Mouse (Mus musculus): ENCODE measurements around the gene Sult2b1. TPM values are rescaled to one million over a fixed set of nuclear protein-coding genes. Genes with fewer than 3 reads are reported as not detected.

The Sult2b1 gene
- total and polyA plus RNA-seq, 3 experiments, result 0.17 to 0.29 TPM; not detected in 1

GRCm38 (mm10) chr7:45685811-45686210, 98.7 kb downstream of the Sult2b1 start:
- Histone ChIP-seq H3K36me3 (replicated peaks in 1 of 2; ENCODE audit: control insufficient read depth in 1 of 2, insufficient read depth in 1 of 2, low read length in 1 of 2) (no peaks in the 10 kb centered on the region), H3K27ac (ENCODE audit: insufficient read depth, low read depth) (no peak overlapping the region), H3K4me1 (ENCODE audit: control insufficient read depth in 1 of 2, insufficient read depth in 2 of 2) (peaks cover 43 to 84% of the 10 kb centered on the region in 2 experiments), H3K4me2 (ENCODE audit: insufficient read depth, low read depth, poor library complexity, severe bottlenecking) (no peak overlapping the region), H3K4me3 (replicated peaks in 1 of 3; ENCODE audit: low read depth in 2 of 3, low read length in 2 of 3, poor library complexity in 1 of 3) (no peak overlapping the region), H3K79me2 (replicated peaks; ENCODE audit: control insufficient read depth, extremely low read depth, insufficient read depth, poor library complexity, severe bottlenecking) (no peaks in the 10 kb centered on the region), H3K9ac (ENCODE audit: insufficient read depth, low read depth) (no peak overlapping the region), H3K9me3 (replicated peaks; ENCODE audit: low read length) (no peaks in the 10 kb centered on the region), H3K27me3 (replicated peaks) (no peaks in the 10 kb centered on the region)
- no peak for DNase-seq (ENCODE audit: extremely low read depth)
- TF ChIP-seq MAZ (IDR thresholded peaks at IDR 0.05; ENCODE audit: low read depth, low read length), result no peak
- TF ChIP-seq CHD2 (IDR thresholded peaks at IDR 0.05; ENCODE audit: low read length), result no peak
- TF ChIP-seq HCFC1 (IDR thresholded peaks at IDR 0.05; ENCODE audit: low read depth, low read length), result no peak
- TF ChIP-seq SMC3 (IDR thresholded peaks at IDR 0.05; ENCODE audit: low read depth, low read length), result no peak
- TF ChIP-seq ZNF384 (IDR thresholded peaks at IDR 0.05; ENCODE audit: low read depth, low read length), result no peak
- no peak for TF ChIP-seq CHD1 (IDR thresholded peaks at IDR 0.05; ENCODE audit: low read depth, low read length)
- no peak for TF ChIP-seq RCOR1 (conservative IDR thresholded peaks at IDR 0.05; ENCODE audit: low read depth, low read length)
- TF ChIP-seq POLR2AphosphoS2 (IDR thresholded peaks at IDR 0.05; ENCODE audit: low read depth, low read length), result no peak
- no peak for TF ChIP-seq MXI1 (IDR thresholded peaks at IDR 0.05; ENCODE audit: low read depth, low read length)
- TF ChIP-seq KAT2A (IDR thresholded peaks at IDR 0.05; ENCODE audit: insufficient replicate concordance, low read length), result no peak
- TF ChIP-seq GABPA (IDR thresholded peaks at IDR 0.05; ENCODE audit: insufficient replicate concordance, low read depth, low read length), result no peak
- no peak for TF ChIP-seq ZKSCAN1 (IDR thresholded peaks at IDR 0.05; ENCODE audit: borderline replicate concordance, low read depth, low read length)
- no peak for TF ChIP-seq MEF2A (IDR thresholded peaks at IDR 0.05; ENCODE audit: borderline replicate concordance, low read depth, low read length)
- no peak for TF ChIP-seq JUND (conservative IDR thresholded peaks at IDR 0.05; ENCODE audit: low read depth, low read length)
- TF ChIP-seq USF2 (conservative IDR thresholded peaks at IDR 0.05; ENCODE audit: low read depth, low read length), result no peak
- TF ChIP-seq SIN3A (IDR thresholded peaks at IDR 0.05; ENCODE audit: low read length), result no peak
- no peak for TF ChIP-seq CTCF (conservative IDR thresholded peaks at IDR 0.05 in 1 of 2, IDR thresholded peaks at IDR 0.05 in 1 of 2; ENCODE audit: low read depth in 2 of 2, low read length in 2 of 2)
- no peak for TF ChIP-seq NELFE (IDR thresholded peaks at IDR 0.05; ENCODE audit: low read depth, low read length)
- in situ Hi-C loops (cut with MboI; ENCODE audit: low pct_ligation_motif_present, low pct_unique_long_range_greater_than_20kb, low sequenced_read_pairs) (loop anchor here (10.0 kb wide), 1 partner anchor 221 kb away; the partner anchor contains the start of gene Bax), dilution Hi-C loops (cut with MboI; ENCODE audit: extremely low pct_ligation_motif_present, extremely low pct_unique_long_range_greater_than_20kb, low sequenced_read_pairs) (no loop called here)

- Histone ChIP-seq H3K27ac (ENCODE audit: insufficient read depth, low read depth) (no peak within 1 kb of the TSS), H3K79me2 (replicated peaks; ENCODE audit: control insufficient read depth, extremely low read depth, insufficient read depth, poor library complexity, severe bottlenecking) (no peaks in the 10 kb centered on the region), H3K9me3 (replicated peaks; ENCODE audit: low read length) (no peaks in the 10 kb centered on the region), H3K4me2 (ENCODE audit: insufficient read depth, low read depth, poor library complexity, severe bottlenecking) (no peak within 1 kb of the TSS), H3K4me1 (ENCODE audit: control insufficient read depth in 1 of 2, insufficient read depth in 2 of 2) (peaks cover 34 to 78% of the 10 kb centered on the region in 2 experiments), H3K27me3 (replicated peaks) (no peaks in the 10 kb centered on the region), H3K36me3 (replicated peaks in 1 of 2; ENCODE audit: control insufficient read depth in 1 of 2, insufficient read depth in 1 of 2, low read length in 1 of 2) (no peaks in the 10 kb centered on the region), H3K9ac (ENCODE audit: insufficient read depth, low read depth) (no peak within 1 kb of the TSS), H3K4me3 (replicated peaks in 1 of 3; ENCODE audit: low read depth in 2 of 3, low read length in 2 of 3, poor library complexity in 1 of 3) (no peak within 1 kb of the TSS)
- peak; percentile 24 for DNase-seq (ENCODE audit: extremely low read depth)
- dilution Hi-C loops (cut with MboI; ENCODE audit: extremely low pct_ligation_motif_present, extremely low pct_unique_long_range_greater_than_20kb, low sequenced_read_pairs), result no loop called here
- in situ Hi-C loops (cut with MboI; ENCODE audit: low pct_ligation_motif_present, low pct_unique_long_range_greater_than_20kb, low sequenced_read_pairs), result loop anchor here (5.0 to 10.0 kb wide), 3 partner anchors 46 to 219 kb away; partner anchors contain the start of genes Bax and Mamstr
- TF ChIP-seq ZNF384 (IDR thresholded peaks at IDR 0.05; ENCODE audit: low read depth, low read length) (no peak), ETS1 (conservative IDR thresholded peaks at IDR 0.05; ENCODE audit: low read depth, low read length) (0 out of 2 replicates have a peak, but pooled peaks have one; percentile 18), CHD1 (IDR thresholded peaks at IDR 0.05; ENCODE audit: low read depth, low read length) (no peak), MAFK (IDR thresholded peaks at IDR 0.05; ENCODE audit: insufficient replicate concordance, low read length) (no peak), MAZ (IDR thresholded peaks at IDR 0.05; ENCODE audit: low read depth, low read length) (no peak), TCF12 (IDR thresholded peaks at IDR 0.05; ENCODE audit: low read depth, low read length) (no peak), POLR2A (IDR thresholded peaks at IDR 0.05; ENCODE audit: low read depth, low read length) (no peak)
Measured at GRCm38 (mm10) chr7:45683396-45684050, 100.9 kb downstream of the Sult2b1 start, which contains the start of gene Ntn5. Gene Ntn5 (plus strand): TSS chr7:45684022.

Measured in CH12.LX (cell line).